In the genomic region with DNA sequence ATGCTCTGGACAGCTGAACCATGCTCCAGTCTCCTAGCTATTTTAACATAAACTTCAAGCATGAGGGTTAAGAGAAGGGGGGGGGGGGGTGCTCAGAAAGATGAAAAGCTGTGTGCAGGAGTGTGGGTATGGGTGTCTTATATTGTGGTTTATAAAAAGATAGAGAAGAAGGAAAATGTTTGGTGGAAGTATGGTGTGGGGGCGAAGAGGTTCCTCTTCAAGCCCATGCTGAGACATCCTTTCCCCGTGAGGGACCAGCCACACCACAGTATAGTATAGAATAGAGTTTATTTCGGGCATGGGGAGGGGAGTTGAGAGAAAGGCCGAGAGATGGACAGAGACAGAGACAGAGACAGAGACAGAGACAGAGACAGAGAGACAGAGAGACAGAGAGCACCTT, we compare ENCODE assay signal across 16 mouse cellular contexts.
"Had no signal": no experiment of that assay in that cellular context is flagged by ENCODE, and none has a peak within 500 bp of the region (broad histone marks: within the 10 kb centered on the region; RNA-seq: fewer than 3 reads in every experiment).

No protein-coding gene starts in this region.

- H3K27me3 ChIP-seq: neural tube, embryonic 13.5 days; neural tube, embryonic 15.5 days; stomach, embryonic 15.5 days had no signal

- H3K36me3 ChIP-seq: neural tube, embryonic 13.5 days; neural tube, embryonic 15.5 days; stomach, embryonic 15.5 days had no signal

- DNase-seq: retina, postnatal 1 day; right cerebral cortex, adult 18-20 months; right cerebral cortex, postnatal 14 days; right cerebral cortex, postnatal 25 days; right cerebral cortex, postnatal 4 days; spleen, adult 18-20 months; thymus, adult 18-20 months; thymus, adult 2 months; thymus, postnatal 14 days; thymus, postnatal 25 days; thymus, postnatal 36 days; thymus, postnatal 4 days had no signal

- H3K4me3 ChIP-seq: neural tube, embryonic 13.5 days; neural tube, embryonic 15.5 days; stomach, embryonic 15.5 days had no signal

- H3K9me3 ChIP-seq: neural tube, embryonic 15.5 days; stomach, embryonic 15.5 days had no signal

- H3K4me1 ChIP-seq: neural tube, embryonic 13.5 days; neural tube, embryonic 15.5 days had no signal

- H3K27ac ChIP-seq: neural tube, embryonic 13.5 days; neural tube, embryonic 15.5 days; stomach, embryonic 15.5 days; stomach, postnatal 0 days had no signal
